Mouse (Mus musculus): Measurements from ENCODE around the gene Lrrc8d. TPM values are rescaled to one million over a fixed set of nuclear protein-coding genes. Genes with fewer than 3 reads are reported as not detected.

Gene Lrrc8d
- polyA plus RNA-seq, 1 experiment from 2014 or later = 19.7 TPM

GRCm38 (mm10) chr5:105847726-105848125 lies 148.0 kb downstream of the Lrrc8d start:
- Histone ChIP-seq H3K4me1 (replicated peaks; ENCODE audit: control insufficient read depth, insufficient read depth, low read length) (peaks cover 13% of the 10 kb centered on the region), H3K9ac (ENCODE audit: low read length) (no peak overlapping the region), H3K4me3 (ENCODE audit: low read length) (no peak overlapping the region), H3K4me2 (ENCODE audit: low read depth, low read length) (no peak overlapping the region), H3K36me3 (ENCODE audit: control insufficient read depth, insufficient read depth, low read length) (no peaks in the 10 kb centered on the region), H3K27me3 (ENCODE audit: control insufficient read depth, insufficient read depth, low read depth, low read length) (no peaks in the 10 kb centered on the region), H3K27ac (ENCODE audit: low read length) (no peak overlapping the region), H3K9me3 (ENCODE audit: control insufficient read depth, low read length) (no peaks in the 10 kb centered on the region)
- WGBS = 63% methylated on average over 8 of the region's 8 CpGs
- no peak for ATAC-seq (ENCODE audit: low read depth)

DNA sequence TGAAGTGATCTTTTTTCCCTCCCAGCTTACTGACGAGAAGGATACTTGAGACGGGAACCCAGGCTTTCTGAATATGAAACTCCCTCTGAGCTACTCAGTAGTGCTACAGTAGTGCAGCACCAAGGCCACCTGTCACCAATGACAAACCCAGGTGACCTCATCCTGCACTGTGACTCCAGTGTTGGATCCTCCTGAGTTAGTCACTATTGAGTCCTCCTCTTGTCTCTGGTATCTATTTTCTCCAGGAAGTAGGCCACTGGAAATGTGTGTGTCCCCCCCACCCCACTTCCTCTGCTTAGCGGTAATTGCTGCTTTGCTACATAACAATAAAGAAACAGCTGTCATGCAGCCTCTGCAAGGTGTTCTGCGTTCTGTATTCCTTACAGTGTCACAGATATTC lies 149.5 kb downstream of the Lrrc8d start:
- H3K4me3 ChIP-seq (ENCODE audit: low read length) = no peak overlapping the region
- no peaks in the 10 kb centered on the region for H3K27me3 ChIP-seq (ENCODE audit: control insufficient read depth, insufficient read depth, low read depth, low read length)
- no peak overlapping the region for H3K9ac ChIP-seq (ENCODE audit: low read length)
- H3K4me2 ChIP-seq (ENCODE audit: low read depth, low read length) = no peak overlapping the region
- peak; percentile 54; the same call in 1 of the 2 replicates for ATAC-seq (ENCODE audit: low read depth)
- peaks cover 13% of the 10 kb centered on the region for H3K4me1 ChIP-seq (replicated peaks; ENCODE audit: control insufficient read depth, insufficient read depth, low read length)
- H3K27ac ChIP-seq (ENCODE audit: low read length) = peak overlapping the region; percentile 19; the same call in 1 of the 2 replicates
- no peaks in the 10 kb centered on the region for H3K9me3 ChIP-seq (ENCODE audit: control insufficient read depth, low read length)
- no peaks in the 10 kb centered on the region for H3K36me3 ChIP-seq (ENCODE audit: control insufficient read depth, insufficient read depth, low read length)
- WGBS = 58% methylated on average over 4 of the region's 4 CpGs

GRCm38 (mm10) chr5:105849643-105850042 lies 149.9 kb downstream of the Lrrc8d start:
- Histone ChIP-seq H3K36me3 (ENCODE audit: control insufficient read depth, insufficient read depth, low read length) (no peaks in the 10 kb centered on the region), H3K9me3 (ENCODE audit: control insufficient read depth, low read length) (no peaks in the 10 kb centered on the region), H3K27me3 (ENCODE audit: control insufficient read depth, insufficient read depth, low read depth, low read length) (no peaks in the 10 kb centered on the region), H3K4me1 (replicated peaks; ENCODE audit: control insufficient read depth, insufficient read depth, low read length) (peaks cover 13% of the 10 kb centered on the region), H3K27ac (ENCODE audit: low read length) (peak overlapping the region; percentile 19; the same call in 1 of the 2 replicates), H3K4me2 (ENCODE audit: low read depth, low read length) (no peak overlapping the region), H3K4me3 (ENCODE audit: low read length) (no peak overlapping the region), H3K9ac (ENCODE audit: low read length) (no peak overlapping the region)
- ATAC-seq (ENCODE audit: low read depth) = peak; percentile 74
- WGBS = 25% methylated on average over 3 of the region's 3 CpGs

DNA sequence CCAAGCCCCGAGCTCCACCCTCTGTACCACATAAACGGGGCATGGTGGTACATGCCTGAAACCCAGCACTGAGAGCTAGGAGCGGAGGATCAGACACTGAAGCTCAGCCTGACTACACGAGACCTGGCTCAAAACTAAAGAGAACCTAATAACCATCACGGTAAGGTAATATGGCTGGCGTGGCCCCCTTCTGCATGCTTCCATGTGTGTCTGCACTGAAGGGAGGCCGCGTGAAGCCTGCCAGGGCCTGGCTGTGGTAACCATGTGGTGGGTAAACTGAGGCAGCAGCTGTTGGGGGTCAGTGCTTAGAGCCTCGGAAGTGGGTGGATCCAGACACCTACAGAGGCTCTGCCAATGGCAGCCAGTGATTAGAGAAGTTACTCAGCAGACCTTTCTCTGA lies 153.5 kb downstream of the Lrrc8d start:
- peaks cover 13% of the 10 kb centered on the region for H3K4me1 ChIP-seq (replicated peaks; ENCODE audit: control insufficient read depth, insufficient read depth, low read length)
- H3K4me2 ChIP-seq (ENCODE audit: low read depth, low read length) = no peak overlapping the region
- H3K27me3 ChIP-seq (ENCODE audit: control insufficient read depth, insufficient read depth, low read depth, low read length) = no peaks in the 10 kb centered on the region
- H3K9ac ChIP-seq (ENCODE audit: low read length) = no peak overlapping the region
- H3K4me3 ChIP-seq (ENCODE audit: low read length) = no peak overlapping the region
- H3K27ac ChIP-seq (ENCODE audit: low read length) = no peak overlapping the region
- ATAC-seq (ENCODE audit: low read depth) = no peak
- no peaks in the 10 kb centered on the region for H3K9me3 ChIP-seq (ENCODE audit: control insufficient read depth, low read length)
- 86% methylated on average over 9 of the region's 9 CpGs for WGBS
- no peaks in the 10 kb centered on the region for H3K36me3 ChIP-seq (ENCODE audit: control insufficient read depth, insufficient read depth, low read length)

- 77% methylated on average over 5 of the region's 5 CpGs for WGBS
- no peak overlapping the region for H3K27ac ChIP-seq (ENCODE audit: low read length)
- H3K4me1 ChIP-seq (replicated peaks; ENCODE audit: control insufficient read depth, insufficient read depth, low read length) = peaks cover 11% of the 10 kb centered on the region
- H3K9ac ChIP-seq (ENCODE audit: low read length) = no peak overlapping the region
- no peak overlapping the region for H3K4me3 ChIP-seq (ENCODE audit: low read length)
- H3K4me2 ChIP-seq (ENCODE audit: low read depth, low read length) = no peak overlapping the region
- H3K9me3 ChIP-seq (ENCODE audit: control insufficient read depth, low read length) = no peaks in the 10 kb centered on the region
- H3K36me3 ChIP-seq (ENCODE audit: control insufficient read depth, insufficient read depth, low read length) = no peaks in the 10 kb centered on the region
- H3K27me3 ChIP-seq (ENCODE audit: control insufficient read depth, insufficient read depth, low read depth, low read length) = no peaks in the 10 kb centered on the region
- no peak for ATAC-seq (ENCODE audit: low read depth)
Measured at GRCm38 (mm10) chr5:105857486-105857885, 157.7 kb downstream of the Lrrc8d start.

GRCm38 (mm10) chr5:105858754-105859694 lies 159.3 kb downstream of the Lrrc8d start:
- 38% methylated on average over 8 of the region's 8 CpGs for WGBS
- H3K27me3 ChIP-seq (ENCODE audit: control insufficient read depth, insufficient read depth, low read depth, low read length) = no peaks in the 10 kb centered on the region
- H3K36me3 ChIP-seq (ENCODE audit: control insufficient read depth, insufficient read depth, low read length) = no peaks in the 10 kb centered on the region
- no peak overlapping the region for H3K4me2 ChIP-seq (ENCODE audit: low read depth, low read length)
- no peak overlapping the region for H3K4me3 ChIP-seq (ENCODE audit: low read length)
- ATAC-seq (ENCODE audit: low read depth) = peak; percentile 91
- no peak overlapping the region for H3K9ac ChIP-seq (ENCODE audit: low read length)
- no peaks in the 10 kb centered on the region for H3K9me3 ChIP-seq (ENCODE audit: control insufficient read depth, low read length)
- peak overlapping the region; percentile 87 for H3K27ac ChIP-seq (ENCODE audit: low read length)
- H3K4me1 ChIP-seq (replicated peaks; ENCODE audit: control insufficient read depth, insufficient read depth, low read length) = peaks cover 11% of the 10 kb centered on the region

DNA sequence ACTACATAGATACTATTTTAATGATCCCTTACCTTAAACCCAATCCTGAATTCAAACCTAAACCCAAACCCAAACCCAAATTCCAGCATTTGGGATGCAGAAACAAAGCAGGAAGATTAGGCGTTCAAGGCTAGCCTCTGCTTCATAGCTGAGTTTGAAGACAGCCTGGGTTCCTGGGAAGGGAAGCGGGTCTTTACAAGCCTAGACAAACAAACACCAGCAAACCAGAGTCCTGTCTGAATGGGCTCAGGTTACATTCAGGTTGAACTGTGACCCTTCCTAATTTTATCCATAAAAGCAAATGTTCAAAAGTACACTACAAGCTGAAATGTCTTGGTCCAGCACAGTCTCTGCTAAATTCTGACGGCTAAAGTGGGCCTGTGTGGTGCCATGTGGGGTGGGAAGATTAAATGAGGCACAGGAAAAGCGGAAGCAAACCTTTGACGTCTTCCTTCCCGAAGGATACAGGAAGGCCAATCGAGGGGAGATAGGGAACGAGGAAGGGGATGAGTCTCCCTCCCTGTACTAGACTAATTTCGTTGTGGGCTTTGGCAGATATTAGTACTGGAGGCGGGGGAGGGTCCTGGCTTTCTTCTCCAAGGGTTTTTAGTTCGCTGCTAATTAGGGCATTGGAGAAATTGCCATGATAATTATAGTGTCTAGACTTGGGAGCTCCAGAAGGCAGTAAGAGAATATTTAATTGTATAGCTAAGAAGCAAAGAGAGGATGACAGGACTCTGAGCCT lies 160.1 kb downstream of the Lrrc8d start:
- Histone ChIP-seq H3K9ac (ENCODE audit: low read length) (no peak overlapping the region), H3K4me3 (ENCODE audit: low read length) (no peak overlapping the region), H3K9me3 (ENCODE audit: control insufficient read depth, low read length) (no peaks in the 10 kb centered on the region), H3K4me2 (ENCODE audit: low read depth, low read length) (no peak overlapping the region), H3K4me1 (replicated peaks; ENCODE audit: control insufficient read depth, insufficient read depth, low read length) (peaks cover 11% of the 10 kb centered on the region), H3K36me3 (ENCODE audit: control insufficient read depth, insufficient read depth, low read length) (no peaks in the 10 kb centered on the region), H3K27ac (ENCODE audit: low read length) (peak overlapping the region; percentile 87), H3K27me3 (ENCODE audit: control insufficient read depth, insufficient read depth, low read depth, low read length) (no peaks in the 10 kb centered on the region)
- WGBS = 45% methylated on average over 11 of the region's 11 CpGs
- no peak for ATAC-seq (ENCODE audit: low read depth)

DNA sequence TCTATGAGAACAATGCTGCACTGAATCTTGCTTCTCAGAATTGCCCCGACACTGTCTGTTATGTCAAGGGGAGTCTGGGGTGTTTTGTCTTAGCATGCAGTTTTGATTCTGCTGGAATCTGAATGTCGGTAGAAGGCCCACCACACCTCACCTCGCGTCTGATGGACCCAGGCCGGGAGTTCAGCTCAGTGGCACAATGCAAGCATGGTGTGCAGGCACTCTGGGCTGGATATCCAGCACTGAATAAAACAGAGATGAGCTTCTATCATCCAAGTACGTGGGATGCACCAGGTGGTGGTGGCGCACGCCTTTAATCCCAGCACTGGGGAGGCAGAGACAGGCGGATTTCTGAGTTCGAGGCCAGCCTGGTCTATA lies 160.7 kb downstream of the Lrrc8d start:
- Histone ChIP-seq H3K27me3 (ENCODE audit: control insufficient read depth, insufficient read depth, low read depth, low read length) (no peaks in the 10 kb centered on the region), H3K9ac (ENCODE audit: low read length) (no peak overlapping the region), H3K27ac (ENCODE audit: low read length) (peak overlapping the region; percentile 87), H3K4me1 (replicated peaks; ENCODE audit: control insufficient read depth, insufficient read depth, low read length) (peaks cover 11% of the 10 kb centered on the region), H3K36me3 (ENCODE audit: control insufficient read depth, insufficient read depth, low read length) (no peaks in the 10 kb centered on the region), H3K4me2 (ENCODE audit: low read depth, low read length) (no peak overlapping the region), H3K9me3 (ENCODE audit: control insufficient read depth, low read length) (no peaks in the 10 kb centered on the region), H3K4me3 (ENCODE audit: low read length) (no peak overlapping the region)
- ATAC-seq (ENCODE audit: low read depth) = no peak
- WGBS = 86% methylated on average over 10 of the region's 10 CpGs

DNA sequence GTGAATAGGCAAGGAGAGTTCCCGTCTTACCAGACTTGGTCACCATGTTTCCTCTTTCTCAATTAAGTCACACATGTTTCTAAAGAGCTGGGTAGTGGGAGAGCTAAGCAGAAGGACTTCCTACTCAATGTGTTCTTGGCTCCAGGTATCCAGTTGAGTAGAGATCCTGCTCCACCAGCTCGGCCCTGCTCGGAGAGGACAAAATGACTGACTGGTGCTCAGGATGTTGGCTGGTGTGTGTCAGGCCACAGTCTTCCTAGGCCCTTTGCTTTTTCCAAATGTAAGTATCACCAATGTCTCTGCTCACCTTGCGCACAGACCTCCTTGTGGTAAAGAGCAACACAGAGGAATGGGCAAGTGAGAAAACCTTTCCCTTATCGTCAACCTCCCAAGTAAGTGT lies 161.8 kb downstream of the Lrrc8d start:
- Histone ChIP-seq H3K27ac (ENCODE audit: low read length) (no peak overlapping the region), H3K4me2 (ENCODE audit: low read depth, low read length) (no peak overlapping the region), H3K4me3 (ENCODE audit: low read length) (no peak overlapping the region), H3K27me3 (ENCODE audit: control insufficient read depth, insufficient read depth, low read depth, low read length) (no peaks in the 10 kb centered on the region), H3K9me3 (ENCODE audit: control insufficient read depth, low read length) (no peaks in the 10 kb centered on the region), H3K36me3 (ENCODE audit: control insufficient read depth, insufficient read depth, low read length) (no peaks in the 10 kb centered on the region), H3K4me1 (replicated peaks; ENCODE audit: control insufficient read depth, insufficient read depth, low read length) (peaks cover 11% of the 10 kb centered on the region), H3K9ac (ENCODE audit: low read length) (no peak overlapping the region)
- WGBS = 91% methylated on average over 5 of the region's 5 CpGs
- no peak for ATAC-seq (ENCODE audit: low read depth)
